Mouse (Mus musculus) embryonic facial prominence, embryonic 13.5 days (tissue): ENCODE results near the gene Skp1a. TPM values are rescaled to one million over a fixed set of nuclear protein-coding genes. Genes with fewer than 3 reads are reported as not detected.

ENCODE experiments used
- ATAC-seq: fragments of 200-750 bp; cut with Nextera tagmentation; 2 replicates; pipeline ENCODE4 v1.8.0; 2017; ENCODE audit warnings: low read depth; ENCODE audit not compliant: insufficient number of reproducible peaks, insufficient read depth, low FRiP score, low TSS enrichment
- H3K27ac ChIP-seq: fragments of 300-500 bp; sonication (generic); 2 replicates; pipeline ENCODE4 v1.5.1; 2015; ENCODE audit warnings: moderate library complexity, mild to moderate bottlenecking, inconsistent platforms
- H3K27me3 ChIP-seq: fragments of 300-500 bp; sonication (generic); 2 replicates; pipeline ENCODE4 v1.6.1; 2015; ENCODE audit warnings: mild to moderate bottlenecking, inconsistent platforms
- H3K36me3 ChIP-seq: fragments of 300-500 bp; sonication (generic); 2 replicates; pipeline ENCODE4 v1.6.1; 2015; ENCODE audit warnings: mild to moderate bottlenecking, inconsistent platforms
- H3K4me1 ChIP-seq: fragments of 300-500 bp; sonication (generic); 2 replicates; pipeline ENCODE4 v1.6.1; 2015; ENCODE audit warnings: inconsistent platforms
- H3K4me2 ChIP-seq: fragments of 300-500 bp; sonication (generic); 2 replicates; pipeline ENCODE4 v1.6.1; 2015; ENCODE audit warnings: moderate library complexity, mild to moderate bottlenecking, inconsistent platforms
- H3K4me3 ChIP-seq: fragments of 300-500 bp; sonication (generic); 2 replicates; pipeline ENCODE4 v1.5.1; 2015; ENCODE audit warnings: mild to moderate bottlenecking, inconsistent platforms
- H3K9ac ChIP-seq: fragments of 300-500 bp; sonication (generic); 2 replicates; pipeline ENCODE4 v1.6.1; 2015; ENCODE audit warnings: mild to moderate bottlenecking, inconsistent platforms
- H3K9me3 ChIP-seq: fragments of 300-500 bp; sonication (generic); 2 replicates; pipeline ENCODE4 v1.6.1; 2016; ENCODE audit warnings: inconsistent platforms
- WGBS: fragments of 180-500 bp; shearing (Covaris S2); methylation state at CpG from one replicate; pipeline ENCODE4 v1.1.7; 2015; ENCODE audit warnings: mixed read lengths; 5-methylcytosine and 5-hydroxymethylcytosine counted together
- polyA plus RNA-seq: library from polyadenylated mRNA; unstranded; fragments of >200 nt; fragmentation: Nextera tagmentation; extraction: Ambion mirVana; gene quantifications from 2 replicates; pipeline ENCODE4 v1.2.1, GENCODE M21; 2015

Skp1a gene
- polyA plus RNA-seq, 1 experiment from 2014 or later = 951 TPM

DNA sequence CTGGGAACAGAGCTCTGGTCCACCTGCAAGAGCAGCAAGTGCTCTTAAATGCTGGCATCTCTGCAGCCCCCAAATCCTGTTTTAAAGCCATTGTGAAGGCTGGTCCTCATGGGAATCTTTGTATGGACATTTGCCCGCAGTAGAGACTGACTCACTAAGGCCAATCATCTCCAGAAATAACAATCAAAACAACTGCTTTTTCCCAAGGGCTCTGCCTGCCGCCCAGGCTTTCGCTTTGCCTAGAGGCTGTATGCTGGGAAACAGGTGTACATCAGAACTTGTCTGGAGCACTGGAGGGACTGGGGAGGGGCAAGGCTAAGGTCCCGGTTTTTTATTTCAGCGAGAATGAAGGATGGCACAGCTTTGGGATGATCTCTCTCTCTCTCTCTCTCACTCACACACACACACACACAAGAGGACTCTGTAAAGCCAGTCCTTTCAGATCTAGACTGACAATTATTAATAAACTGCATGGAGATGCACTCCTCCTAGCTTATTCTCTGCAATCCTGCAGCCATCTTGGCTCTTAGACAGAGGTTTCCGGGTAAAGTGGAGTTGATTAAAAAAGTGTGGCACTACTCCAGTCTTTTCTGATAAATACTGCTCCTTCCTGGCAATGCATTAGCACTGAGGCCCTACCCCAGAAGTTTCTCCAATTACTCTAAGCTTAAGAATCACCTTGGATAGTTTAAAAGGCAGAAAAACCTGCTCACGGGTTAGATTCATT, 2.9 kb upstream of the Skp1a start:
- Histone ChIP-seq H3K4me1 (peaks cover 17% of the 10 kb centered on the region), H3K27me3 (peaks cover 10% of the 10 kb centered on the region), H3K9ac (no peak overlapping the region), H3K9me3 (no peaks in the 10 kb centered on the region), H3K4me2 (no peak overlapping the region), H3K36me3 (no peaks in the 10 kb centered on the region), H3K4me3 (no peak overlapping the region), H3K27ac (no peak overlapping the region)
- WGBS = 62% methylated on average over 7 of the region's 7 CpGs
- no peak for ATAC-seq

DNA sequence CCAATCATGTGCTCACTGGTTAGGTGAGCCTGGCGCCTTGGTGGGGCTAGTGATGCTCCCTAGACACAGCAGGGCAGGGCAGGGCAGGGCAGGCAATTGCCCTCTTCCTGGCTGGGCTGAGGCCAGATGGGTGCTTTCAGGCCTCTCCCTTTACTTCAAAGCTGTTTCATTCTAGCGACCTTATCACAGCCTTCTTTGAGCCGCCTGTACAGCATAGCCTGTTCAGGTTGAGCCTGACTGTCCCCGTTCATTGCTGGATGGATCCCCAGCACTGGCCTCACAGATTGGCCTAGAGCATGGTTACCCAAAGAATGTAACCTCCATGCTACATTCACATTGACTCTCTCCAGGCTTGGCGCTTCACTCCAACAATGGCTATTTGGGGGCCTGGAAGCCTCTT, 1.1 kb upstream of the Skp1a start:
- peak overlapping the region; percentile 81 for H3K4me2 ChIP-seq
- H3K4me1 ChIP-seq = peaks cover 20% of the 10 kb centered on the region
- peak overlapping the region; percentile 95 for H3K27ac ChIP-seq
- 0 out of 2 replicates have a peak, but pooled peaks have one; percentile 34 for ATAC-seq
- no peaks in the 10 kb centered on the region for H3K27me3 ChIP-seq
- peak overlapping the region; percentile 98 for H3K4me3 ChIP-seq
- peaks cover under 1% of the 10 kb centered on the region for H3K36me3 ChIP-seq
- 53% methylated on average over 5 of the region's 5 CpGs for WGBS
- no peaks in the 10 kb centered on the region for H3K9me3 ChIP-seq
- peak overlapping the region; percentile 38 for H3K9ac ChIP-seq

DNA sequence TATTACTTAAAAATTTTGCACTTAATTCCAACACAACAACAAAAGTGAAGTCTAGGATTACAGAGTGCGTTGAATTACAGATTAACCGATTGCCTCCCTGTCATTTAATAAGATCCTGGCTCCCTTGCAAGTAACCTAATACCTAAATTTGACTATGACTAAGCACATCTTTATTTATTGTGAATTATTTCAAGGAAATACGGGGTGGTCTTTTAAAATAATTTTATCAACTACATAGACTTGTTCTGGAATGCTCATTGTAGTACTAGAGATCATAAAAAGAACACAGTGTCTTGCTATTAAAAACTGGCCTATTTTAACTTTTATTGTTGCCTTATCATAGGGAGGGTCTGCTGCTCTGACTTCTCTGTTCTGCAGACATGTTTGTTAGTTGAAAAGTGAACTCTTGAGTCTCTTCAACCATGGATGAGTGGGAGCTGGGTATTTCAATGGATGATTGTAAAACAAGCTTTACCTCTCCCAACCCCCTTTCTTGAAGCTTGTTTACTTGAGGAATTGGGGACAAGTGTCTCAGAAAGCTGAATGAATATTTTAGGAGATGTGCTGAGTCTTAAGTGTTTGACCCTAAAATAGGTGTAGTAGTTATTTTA, 1.4 kb downstream of the Skp1a start:
- H3K27me3 ChIP-seq = no peaks in the 10 kb centered on the region
- WGBS = 13% methylated on average over 3 of the region's 3 CpGs
- H3K27ac ChIP-seq = no peak overlapping the region
- no peaks in the 10 kb centered on the region for H3K9me3 ChIP-seq
- peak overlapping the region; percentile 99 for H3K9ac ChIP-seq
- peaks cover 16% of the 10 kb centered on the region for H3K36me3 ChIP-seq
- no peak for ATAC-seq
- peaks cover 20% of the 10 kb centered on the region for H3K4me1 ChIP-seq
- peak overlapping the region; percentile 81 for H3K4me2 ChIP-seq
- peak overlapping the region; percentile 98 for H3K4me3 ChIP-seq

DNA sequence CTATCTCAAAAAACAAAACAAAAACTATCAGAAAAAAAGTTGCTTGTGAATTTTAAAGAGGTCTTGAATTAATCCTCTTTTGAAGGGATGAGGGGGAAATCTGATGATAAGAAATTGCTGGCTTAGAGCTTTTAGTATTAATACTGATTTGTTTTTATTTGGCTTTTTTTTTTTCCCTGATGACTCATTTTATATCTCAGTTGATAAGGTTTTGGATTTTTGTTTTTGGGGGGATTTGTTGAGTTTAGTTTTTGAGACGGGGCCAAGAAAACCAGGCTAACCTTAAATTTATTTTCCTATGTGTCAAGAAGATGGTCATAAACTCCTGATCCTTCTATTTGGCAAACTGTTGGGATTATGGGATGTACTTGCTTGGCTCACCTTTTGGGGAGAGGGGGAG, 2.1 kb downstream of the Skp1a start:
- Histone ChIP-seq H3K4me3 (peak overlapping the region; percentile 98; the same call in 1 of the 2 replicates), H3K9ac (no peak overlapping the region), H3K9me3 (no peaks in the 10 kb centered on the region), H3K36me3 (peaks cover 22% of the 10 kb centered on the region), H3K27me3 (no peaks in the 10 kb centered on the region), H3K27ac (no peak overlapping the region), H3K4me1 (peaks cover 20% of the 10 kb centered on the region), H3K4me2 (peak overlapping the region; percentile 81)
- ATAC-seq = no peak
- 88% methylated on average over 1 of the region's 1 CpGs for WGBS

DNA sequence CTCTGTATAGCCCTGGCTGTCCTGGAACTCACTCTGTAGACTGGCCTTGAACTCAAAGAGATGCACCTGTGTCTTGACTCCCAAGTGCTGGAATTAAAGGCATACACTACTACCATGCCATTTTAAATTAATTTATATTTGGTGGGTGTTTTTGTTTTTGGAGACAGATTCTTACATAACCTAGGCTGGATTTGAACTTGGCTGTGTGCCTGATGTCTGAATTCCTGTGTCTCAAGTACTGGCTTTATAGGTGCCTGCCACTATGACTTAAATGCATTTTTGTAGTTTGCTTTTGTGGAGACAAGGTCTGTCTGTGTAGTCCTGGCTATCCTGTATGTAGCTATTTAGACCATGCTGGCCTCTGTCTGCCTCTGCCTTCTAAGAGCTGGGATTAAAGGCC, 2.7 kb downstream of the Skp1a start:
- Histone ChIP-seq H3K9me3 (no peaks in the 10 kb centered on the region), H3K4me1 (peaks cover 20% of the 10 kb centered on the region), H3K9ac (no peak overlapping the region), H3K4me2 (peak overlapping the region; percentile 81; the same call in 1 of the 2 replicates), H3K27me3 (no peaks in the 10 kb centered on the region), H3K36me3 (peaks cover 28% of the 10 kb centered on the region), H3K4me3 (0 out of 2 replicates have a peak overlapping the region, but pooled peaks have one; percentile 2), H3K27ac (no peak overlapping the region)
- ATAC-seq = no peak

DNA sequence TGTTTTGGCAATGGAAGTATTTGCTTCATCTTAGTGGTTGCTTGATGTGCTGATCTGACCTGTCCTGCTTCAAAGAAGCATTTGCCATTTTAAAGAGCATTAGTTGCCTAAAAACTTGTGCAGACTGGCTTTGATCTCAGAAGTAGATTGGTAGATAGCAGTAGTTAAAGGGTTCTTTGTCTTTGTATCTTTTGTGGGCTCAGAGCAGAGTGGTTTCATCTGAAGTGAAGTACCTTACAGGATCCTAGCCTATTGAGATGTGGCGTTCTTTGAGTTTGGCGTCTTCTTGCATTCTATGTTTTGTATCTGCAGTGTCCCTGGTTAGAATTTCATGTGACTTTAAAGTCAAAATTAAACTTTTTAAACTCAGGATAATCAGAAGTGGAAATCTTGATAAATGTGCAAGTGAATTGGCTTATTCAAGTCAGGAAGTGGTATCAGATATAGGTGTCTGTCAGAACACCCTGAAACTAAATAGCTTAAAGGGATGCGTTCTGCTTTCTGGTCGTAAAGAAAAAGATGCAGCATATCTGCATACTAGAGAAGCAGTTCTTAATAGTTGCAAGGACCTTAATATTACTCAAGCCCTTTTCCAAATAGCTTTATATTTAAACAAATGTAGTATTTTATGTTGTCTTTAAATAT, 9.2 kb downstream of the Skp1a start:
- WGBS = 82% methylated on average over 4 of the region's 4 CpGs
- Histone ChIP-seq H3K4me2 (no peak overlapping the region), H3K4me1 (no peaks in the 10 kb centered on the region), H3K9me3 (no peaks in the 10 kb centered on the region), H3K4me3 (no peak overlapping the region), H3K27ac (no peak overlapping the region), H3K27me3 (no peaks in the 10 kb centered on the region), H3K9ac (no peak overlapping the region), H3K36me3 (peaks cover 67% of the 10 kb centered on the region)
- no peak for ATAC-seq

DNA sequence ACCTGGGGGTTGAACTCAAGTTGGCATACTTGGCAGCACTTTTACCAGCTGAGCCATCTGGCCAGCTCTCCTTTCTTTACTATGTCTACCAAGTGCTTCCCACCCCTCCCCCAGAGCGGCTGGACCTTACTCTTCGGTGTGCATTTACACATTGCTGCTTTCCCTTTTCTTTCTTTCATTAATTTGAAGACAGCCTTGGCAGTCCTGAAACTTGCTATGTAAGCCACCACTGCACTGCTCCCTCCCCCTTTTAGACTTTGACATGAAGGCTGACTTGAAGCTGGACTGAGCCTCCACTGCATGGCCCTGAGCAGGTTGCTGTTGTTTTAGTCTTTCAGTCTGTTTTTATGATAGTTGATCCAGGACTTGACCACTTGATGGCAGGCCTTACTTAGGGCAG, 17.7 kb downstream of the Skp1a start:
- Histone ChIP-seq H3K9me3 (no peaks in the 10 kb centered on the region), H3K4me2 (no peak overlapping the region), H3K9ac (no peak overlapping the region), H3K4me3 (no peak overlapping the region), H3K27ac (no peak overlapping the region), H3K36me3 (peaks cover 45% of the 10 kb centered on the region), H3K4me1 (no peaks in the 10 kb centered on the region; the same call in 1 of the 2 replicates), H3K27me3 (no peaks in the 10 kb centered on the region)
- 92% methylated on average over 2 of the region's 2 CpGs for WGBS
- no peak for ATAC-seq

DNA sequence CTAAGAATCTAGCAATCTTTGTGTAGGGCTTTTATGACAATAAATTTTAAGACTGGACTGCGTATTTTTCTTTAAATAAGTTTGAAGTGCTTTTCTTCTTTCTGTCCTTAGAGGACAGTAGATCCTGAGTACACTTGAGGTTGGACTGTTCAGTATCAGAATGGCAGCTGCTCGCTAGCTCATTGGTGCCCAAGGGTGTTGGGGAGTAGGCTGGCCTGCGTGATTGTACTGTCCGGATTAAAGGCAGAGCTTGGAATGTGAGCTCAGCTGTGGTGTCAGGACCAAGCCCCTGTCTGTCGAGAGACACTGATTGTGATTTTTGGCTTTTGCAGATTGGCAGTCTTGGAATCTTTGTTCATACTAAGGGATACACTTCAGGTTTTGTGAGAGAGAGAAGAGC, 20.0 kb downstream of the Skp1a start:
- no peaks in the 10 kb centered on the region for H3K27me3 ChIP-seq
- no peaks in the 10 kb centered on the region for H3K9me3 ChIP-seq
- no peak overlapping the region for H3K4me2 ChIP-seq
- no peak overlapping the region for H3K9ac ChIP-seq
- H3K4me3 ChIP-seq = no peak overlapping the region
- no peak for ATAC-seq
- H3K27ac ChIP-seq = no peak overlapping the region
- no peaks in the 10 kb centered on the region; the same call in 1 of the 2 replicates for H3K4me1 ChIP-seq
- peaks cover 34% of the 10 kb centered on the region for H3K36me3 ChIP-seq
- 69% methylated on average over 5 of the region's 5 CpGs for WGBS

DNA sequence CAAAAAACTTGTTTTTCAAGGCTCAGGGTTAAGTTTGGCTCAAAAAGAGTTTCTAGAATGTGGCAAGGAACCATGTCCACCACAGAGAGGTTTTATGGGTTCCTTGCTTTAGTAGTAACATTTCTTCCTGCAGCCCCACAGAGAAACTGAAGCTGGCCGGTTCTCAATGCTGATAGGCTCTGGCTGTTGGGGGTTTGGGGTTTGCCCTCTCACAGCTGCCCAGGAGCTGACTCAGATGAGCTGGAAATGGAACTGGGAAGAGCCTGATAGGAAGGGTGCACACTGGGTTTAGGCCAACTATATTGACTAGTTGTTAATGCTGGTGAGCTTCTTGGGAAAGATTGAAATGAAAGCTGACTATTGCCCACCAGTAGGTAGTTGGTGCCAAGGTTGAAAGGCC, 20.9 kb downstream of the Skp1a start:
- WGBS = 75% methylated on average over 1 of the region's 1 CpGs
- H3K4me1 ChIP-seq = no peaks in the 10 kb centered on the region; the same call in 1 of the 2 replicates
- H3K27me3 ChIP-seq = no peaks in the 10 kb centered on the region
- no peak for ATAC-seq
- peak overlapping the region; percentile 12 for H3K27ac ChIP-seq
- no peak overlapping the region for H3K4me2 ChIP-seq
- no peak overlapping the region for H3K9ac ChIP-seq
- no peaks in the 10 kb centered on the region for H3K9me3 ChIP-seq
- peaks cover 27% of the 10 kb centered on the region for H3K36me3 ChIP-seq
- no peak overlapping the region for H3K4me3 ChIP-seq

DNA sequence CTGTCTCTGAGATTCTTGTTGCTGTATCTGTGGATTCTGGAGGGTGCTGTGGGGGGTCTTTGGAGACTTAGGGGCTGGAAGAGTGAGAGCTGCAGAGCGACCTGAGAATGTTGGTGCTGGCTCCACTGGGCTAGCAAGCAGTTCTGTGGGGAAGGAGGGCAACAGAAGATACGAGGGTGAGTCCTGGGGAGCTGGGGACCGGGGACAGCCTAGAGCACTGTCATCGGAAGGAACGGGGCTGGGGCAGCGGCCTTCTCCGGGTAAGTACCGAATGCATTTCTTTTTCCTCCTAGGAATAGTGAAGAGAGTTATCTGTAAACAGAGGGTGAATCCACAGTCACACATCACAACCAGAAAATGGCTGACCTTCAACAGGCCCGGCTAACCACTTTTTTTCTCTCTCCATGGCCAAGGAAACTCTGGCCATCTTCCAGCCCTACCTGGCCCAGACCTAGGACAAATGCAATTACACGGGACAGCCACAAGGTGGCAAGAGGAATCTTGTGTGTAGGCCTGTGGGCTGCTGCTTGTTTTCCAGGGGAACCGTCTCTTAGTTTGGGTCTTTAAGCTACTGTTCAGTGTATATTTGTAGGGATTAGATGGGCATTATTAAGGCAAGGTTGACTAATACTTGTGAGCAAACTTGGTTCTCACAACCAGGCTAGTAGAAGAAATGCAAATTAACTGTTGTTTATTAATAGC, 22.0 kb downstream of the Skp1a start:
- H3K36me3 ChIP-seq = peaks cover 19% of the 10 kb centered on the region
- no peak overlapping the region for H3K4me3 ChIP-seq
- H3K4me1 ChIP-seq = peaks cover 5% of the 10 kb centered on the region; the same call in 1 of the 2 replicates
- no peaks in the 10 kb centered on the region for H3K27me3 ChIP-seq
- no peak overlapping the region for H3K9ac ChIP-seq
- H3K9me3 ChIP-seq = no peaks in the 10 kb centered on the region
- no peak overlapping the region for H3K4me2 ChIP-seq
- WGBS = 67% methylated on average over 11 of the region's 11 CpGs
- ATAC-seq = no peak
- 0 out of 2 replicates have a peak overlapping the region, but pooled peaks have one; percentile 12 for H3K27ac ChIP-seq

DNA sequence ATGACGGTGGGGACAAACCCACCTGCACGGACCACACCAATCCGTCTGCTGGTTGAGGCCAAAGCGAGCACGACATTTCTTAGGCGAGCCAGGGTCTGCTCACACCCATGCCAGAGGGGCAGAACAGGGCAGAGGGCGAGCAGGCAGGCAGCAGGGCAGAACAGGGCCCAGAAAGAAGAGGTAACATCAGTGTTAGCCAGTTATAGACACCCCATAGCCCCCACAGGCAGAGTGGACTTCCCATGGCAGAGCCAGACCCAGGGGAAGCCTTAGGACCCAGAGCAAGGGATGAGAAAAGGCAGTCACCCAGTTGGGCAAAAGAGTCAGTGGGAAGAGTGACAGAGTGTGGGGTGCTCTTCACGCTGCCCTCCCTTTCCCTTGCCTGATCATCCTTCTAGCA, 23.3 kb downstream of the Skp1a start:
- Histone ChIP-seq H3K4me3 (no peak overlapping the region), H3K9me3 (no peaks in the 10 kb centered on the region), H3K9ac (no peak overlapping the region), H3K27ac (no peak overlapping the region), H3K4me2 (no peak overlapping the region), H3K27me3 (no peaks in the 10 kb centered on the region), H3K36me3 (peaks cover 18% of the 10 kb centered on the region), H3K4me1 (peaks cover 10% of the 10 kb centered on the region; the same call in 1 of the 2 replicates)
- no peak for ATAC-seq
- WGBS = 88% methylated on average over 8 of the region's 8 CpGs
